Mouse (Mus musculus): ENCODE results near the gene Sh3pxd2a. TPM values are rescaled to one million over a fixed set of nuclear protein-coding genes. Genes with fewer than 3 reads are reported as not detected.

Sh3pxd2a gene
- total and polyA plus RNA-seq, 3 experiments = 3.9 to 11.3 TPM; not detected in 1

- TF ChIP-seq GATA1 (IDR thresholded peaks at IDR 0.05; ENCODE audit: low read depth, low read length) = no peak
- no peak for TF ChIP-seq USF2 (IDR thresholded peaks at IDR 0.05; ENCODE audit: borderline replicate concordance in 1 of 2, insufficient read depth in 1 of 2, low read depth in 1 of 2, low read length in 2 of 2)
- no peak for TF ChIP-seq TAL1 (IDR thresholded peaks at IDR 0.05; ENCODE audit: low read length)
- no peak for TF ChIP-seq CHD1 (IDR thresholded peaks at IDR 0.05; ENCODE audit: low read depth, low read length)
- TF ChIP-seq USF1 (IDR thresholded peaks at IDR 0.05; ENCODE audit: low read depth, low read length) = no peak
- TF ChIP-seq EP300 (IDR thresholded peaks at IDR 0.05; ENCODE audit: low read depth in 1 of 2, low read length in 2 of 2) = no peak
- Histone ChIP-seq H3K9ac (ENCODE audit: control insufficient read depth, low read depth, low read length, poor library complexity, severe bottlenecking) (no peak overlapping the region), H3K9me3 (replicated peaks; ENCODE audit: insufficient read depth, low read length) (no peaks in the 10 kb centered on the region), H3K4me3 (ENCODE audit: control insufficient read depth in 1 of 2, insufficient read depth in 1 of 2, low read depth in 2 of 2, low read length in 2 of 2) (no peak overlapping the region), H3K36me3 (ENCODE audit: control insufficient read depth in 1 of 2, insufficient read depth in 2 of 2, low read length in 2 of 2) (no peaks in the 10 kb centered on the region), H3K27me3 (ENCODE audit: control insufficient read depth in 1 of 2, insufficient read depth in 2 of 2, low read length in 2 of 2) (no peaks in the 10 kb centered on the region), H3K79me2 (ENCODE audit: control insufficient read depth, insufficient read depth, low read length, poor library complexity) (no peaks in the 10 kb centered on the region), H3K27ac (ENCODE audit: control insufficient read depth, low read depth, low read length) (no peak overlapping the region), H3K4me1 (ENCODE audit: control insufficient read depth in 1 of 2, insufficient read depth in 2 of 2, low read length in 2 of 2) (no peaks in the 10 kb centered on the region)
- no peak for DNase-seq (ENCODE audit: low read depth, low spot score)
Observed at GRCm38 (mm10) chr19:47384639-47385038, 79.6 kb downstream of the Sh3pxd2a start.

- no peak overlapping the region for H3K4me3 ChIP-seq (ENCODE audit: control insufficient read depth in 1 of 2, insufficient read depth in 1 of 2, low read depth in 2 of 2, low read length in 2 of 2)
Observed at GRCm38 (mm10) chr19:47384036-47384435, 80.2 kb downstream of the Sh3pxd2a start.

GRCm38 (mm10) chr19:47382268-47382667, 81.9 kb downstream of the Sh3pxd2a start:
- no peak for DNase-seq (ENCODE audit: low read depth, low spot score)
- no peaks in the 10 kb centered on the region for H3K36me3 ChIP-seq (ENCODE audit: control insufficient read depth in 1 of 2, insufficient read depth in 2 of 2, low read length in 2 of 2)
- H3K4me3 ChIP-seq (ENCODE audit: control insufficient read depth in 1 of 2, insufficient read depth in 1 of 2, low read depth in 2 of 2, low read length in 2 of 2) = no peak overlapping the region
- no peaks in the 10 kb centered on the region for H3K9me3 ChIP-seq (replicated peaks; ENCODE audit: insufficient read depth, low read length)
- no peaks in the 10 kb centered on the region for H3K27me3 ChIP-seq (ENCODE audit: control insufficient read depth in 1 of 2, insufficient read depth in 2 of 2, low read length in 2 of 2)
- H3K27ac ChIP-seq (ENCODE audit: control insufficient read depth, low read depth, low read length) = no peak overlapping the region
- no peaks in the 10 kb centered on the region for H3K4me1 ChIP-seq (ENCODE audit: control insufficient read depth in 1 of 2, insufficient read depth in 2 of 2, low read length in 2 of 2)
- no peak for TF ChIP-seq POLR2AphosphoS2 (IDR thresholded peaks at IDR 0.05; ENCODE audit: low read length)
- TF ChIP-seq BHLHE40 (IDR thresholded peaks at IDR 0.05; ENCODE audit: borderline replicate concordance, low read depth, low read length) = no peak
- no peak for TF ChIP-seq GATA1 (IDR thresholded peaks at IDR 0.05; ENCODE audit: low read depth, low read length)
- no peak for TF ChIP-seq ZNF384 (IDR thresholded peaks at IDR 0.05; ENCODE audit: low read depth, low read length)
- TF ChIP-seq ZC3H11A (IDR thresholded peaks at IDR 0.05; ENCODE audit: low read depth, low read length) = no peak
- no peak for TF ChIP-seq MAZ (IDR thresholded peaks at IDR 0.05; ENCODE audit: low read depth, low read length)
- no peak for TF ChIP-seq POLR2A (IDR thresholded peaks at IDR 0.05; ENCODE audit: control insufficient read depth in 1 of 2, insufficient read depth in 1 of 2, low read depth in 1 of 2, low read length in 2 of 2, poor library complexity in 1 of 2)
- no peak for TF ChIP-seq RAD21 (IDR thresholded peaks at IDR 0.05; ENCODE audit: low read depth, low read length)
- no peaks in the 10 kb centered on the region for H3K79me2 ChIP-seq (ENCODE audit: control insufficient read depth, insufficient read depth, low read length, poor library complexity)
- no peak overlapping the region for H3K9ac ChIP-seq (ENCODE audit: control insufficient read depth, low read depth, low read length, poor library complexity, severe bottlenecking)

More at GRCm38 (mm10) chr19:47384036-47384435, 80.2 kb downstream of the Sh3pxd2a start:
- H3K9ac ChIP-seq (ENCODE audit: control insufficient read depth, low read depth, low read length, poor library complexity, severe bottlenecking) = no peak overlapping the region
- no peak overlapping the region for H3K27ac ChIP-seq (ENCODE audit: control insufficient read depth, low read depth, low read length)
- TF ChIP-seq CTCF (IDR thresholded peaks at IDR 0.05 in 2 of 3, conservative IDR thresholded peaks at IDR 0.05 in 1 of 3; ENCODE audit: control insufficient read depth in 1 of 3, insufficient read depth in 1 of 3, low read depth in 2 of 3, low read length in 3 of 3, poor library complexity in 1 of 3, severe bottlenecking in 1 of 3) (no peak), ZMIZ1 (IDR thresholded peaks at IDR 0.05; ENCODE audit: low read depth, low read length) (no peak), CHD2 (IDR thresholded peaks at IDR 0.05; ENCODE audit: low read length) (no peak), MEF2A (IDR thresholded peaks at IDR 0.05; ENCODE audit: extremely low read depth, insufficient replicate concordance, low read depth, low read length, poor library complexity, severe bottlenecking) (no peak)
- H3K4me1 ChIP-seq (ENCODE audit: control insufficient read depth in 1 of 2, insufficient read depth in 2 of 2, low read length in 2 of 2) = no peaks in the 10 kb centered on the region
- no peaks in the 10 kb centered on the region for H3K9me3 ChIP-seq (replicated peaks; ENCODE audit: insufficient read depth, low read length)
- no peaks in the 10 kb centered on the region for H3K27me3 ChIP-seq (ENCODE audit: control insufficient read depth in 1 of 2, insufficient read depth in 2 of 2, low read length in 2 of 2)
- H3K79me2 ChIP-seq (ENCODE audit: control insufficient read depth, insufficient read depth, low read length, poor library complexity) = no peaks in the 10 kb centered on the region
- no peak for DNase-seq (ENCODE audit: low read depth, low spot score)
- H3K36me3 ChIP-seq (ENCODE audit: control insufficient read depth in 1 of 2, insufficient read depth in 2 of 2, low read length in 2 of 2) = no peaks in the 10 kb centered on the region
